11 mouse cellular contexts compared by ENCODE assay signal in genomic region chr6:89556566-89556965, GRCm38 (mm10). TPM values are rescaled to one million over a fixed set of nuclear protein-coding genes. Genes with fewer than 3 reads are reported as not detected.
DNase-seq lines count a peak whose midpoint lies in the region; ATAC-seq and TF ChIP-seq lines count a peak whose summit lies in the region.
"Had no signal": no experiment of that assay in that cellular context is flagged by ENCODE, and none has a peak within 500 bp of the region (broad histone marks: within the 10 kb centered on the region; RNA-seq: fewer than 3 reads in every experiment).

No protein-coding gene starts in this region.

- no peaks in the 10 kb centered on the region for H3K9me3 ChIP-seq in kidney, postnatal 0 days (replicated peaks; ENCODE audit: low read length)
- no peaks in the 10 kb centered on the region for H3K9me3 ChIP-seq in heart, embryonic 14.5 days (ENCODE audit: control insufficient read depth, low read length)
- no peaks in the 10 kb centered on the region for H3K9me3 ChIP-seq in midbrain, embryonic 14.5 days (ENCODE audit: control insufficient read depth, low read length)
- H3K9me3 ChIP-seq: embryonic facial prominence, embryonic 15.5 days had no signal

- no peaks in the 10 kb centered on the region for H3K79me2 ChIP-seq in heart, adult 2 months (replicated peaks; ENCODE audit: control insufficient read depth, insufficient read depth, low read length)

- no peak for ATAC-seq in kidney, postnatal 0 days (replicated peaks; ENCODE audit: low FRiP score, low read depth)
- ATAC-seq in heart, embryonic 14.5 days (ENCODE audit: insufficient number of reproducible peaks, insufficient read depth, low FRiP score, low read depth) = peak; percentile 85
- peak; percentile 46; the same call in 1 of the 2 replicates for ATAC-seq in midbrain, embryonic 14.5 days (ENCODE audit: low FRiP score, low TSS enrichment)
- ATAC-seq: CD4-positive, CD25-positive, alpha-beta regulatory T cell, adult 4 months; intestine, postnatal 0 days had no signal

- H3K4me1 ChIP-seq in kidney, postnatal 0 days (replicated peaks; ENCODE audit: insufficient read depth, low read length) = no peaks in the 10 kb centered on the region
- H3K4me1 ChIP-seq in heart, adult 2 months (ENCODE audit: control insufficient read depth, insufficient read depth, low read length) = peaks cover 5% of the 10 kb centered on the region; the same call in 1 of the 2 replicates
- peaks cover 25 to 44% of the 10 kb centered on the region in 2 experiments for H3K4me1 ChIP-seq in heart, embryonic 14.5 days (ENCODE audit: control insufficient read depth in 2 of 2, insufficient read depth in 2 of 2, low read length in 2 of 2)
- H3K4me1 ChIP-seq in midbrain, embryonic 14.5 days (ENCODE audit: control insufficient read depth, insufficient read depth, low read length) = peaks cover 6% of the 10 kb centered on the region; the same call in 1 of the 2 replicates

- DNase-seq in kidney, postnatal 0 days (ENCODE audit: low spot score) = peak; percentile 8
- DNase-seq in kidney, adult 11 months = no peak
- peak in 1 of 2 experiments; percentile 56 for DNase-seq in heart, adult 2 months
- DNase-seq in midbrain, embryonic 14.5 days = peak; percentile 39
- DNase-seq in ovary, postnatal 10 days (ENCODE audit: low spot score) = no peak
- no peak for DNase-seq in urinary bladder, adult 18-20 months (ENCODE audit: low spot score in 2 of 2)
- DNase-seq: lung, postnatal 36 days had no signal

- intact Hi-C loops in heart, adult 2 months (cut with DNase I) = loop anchor here (2.0 kb wide), 1 partner anchor 76 kb away; no protein-coding TSS in a partner anchor

- no peak overlapping the region for H3K4me2 ChIP-seq in kidney, postnatal 0 days (ENCODE audit: low read length)
- H3K4me2 ChIP-seq in heart, embryonic 14.5 days (ENCODE audit: low read length) = peak overlapping the region; percentile 30; the same call in 1 of the 2 replicates
- H3K4me2 ChIP-seq in midbrain, embryonic 14.5 days (ENCODE audit: low read length) = no peak overlapping the region
- H3K4me2 ChIP-seq: embryonic facial prominence, embryonic 15.5 days had no signal

- H3K36me3 ChIP-seq in kidney, postnatal 0 days (ENCODE audit: insufficient read depth, low read length) = no peaks in the 10 kb centered on the region
- H3K36me3 ChIP-seq in heart, adult 2 months (ENCODE audit: control insufficient read depth, insufficient read depth, low read length) = no peaks in the 10 kb centered on the region
- H3K36me3 ChIP-seq in heart, embryonic 14.5 days (ENCODE audit: control insufficient read depth, insufficient read depth, low read length) = no peaks in the 10 kb centered on the region
- no peaks in the 10 kb centered on the region for H3K36me3 ChIP-seq in midbrain, embryonic 14.5 days (ENCODE audit: control insufficient read depth, insufficient read depth, low read length)
- H3K36me3 ChIP-seq: embryonic facial prominence, embryonic 15.5 days had no signal

- TF ChIP-seq EP300 in heart, adult 2 months (IDR thresholded peaks at IDR 0.05; ENCODE audit: insufficient read depth, low read depth, low read length) = 0 out of 2 replicates have a peak, but pooled peaks have one; percentile 27

- no peak overlapping the region for H3K27ac ChIP-seq in kidney, postnatal 0 days
- H3K27ac ChIP-seq in heart, adult 2 months = peak overlapping the region; percentile 36; the same call in 1 of the 2 replicates
- H3K27ac ChIP-seq in heart, embryonic 14.5 days (replicated peaks in 1 of 2; ENCODE audit: control insufficient read depth in 1 of 2, insufficient read depth in 1 of 2, low read depth in 2 of 2, low read length in 2 of 2) = peak overlapping the region; percentile 75 to 85
- peak overlapping the region; percentile 52 for H3K27ac ChIP-seq in midbrain, embryonic 14.5 days (replicated peaks; ENCODE audit: low read depth, low read length)
- H3K27ac ChIP-seq: embryonic facial prominence, embryonic 15.5 days had no signal

- WGBS in kidney, postnatal 0 days = 36% methylated on average over 7 of the region's 7 CpGs
- WGBS in heart, adult 2 months = 29% methylated on average over 7 of the region's 7 CpGs
- 9% methylated on average over 7 of the region's 7 CpGs for WGBS in heart, embryonic 14.5 days
- WGBS in midbrain, embryonic 14.5 days = 35% methylated on average over 7 of the region's 7 CpGs

- peak; percentile 32; the same call in 1 of the 2 replicates for TF ChIP-seq CTCF in kidney, postnatal 0 days (IDR thresholded peaks at IDR 0.05; ENCODE audit: low read depth)
- TF ChIP-seq CTCF in heart, adult 2 months (IDR thresholded peaks at IDR 0.05) = peak; percentile 51

- no peak overlapping the region for H3K4me3 ChIP-seq in kidney, postnatal 0 days (replicated peaks; ENCODE audit: low read depth, low read length)
- H3K4me3 ChIP-seq in heart, adult 2 months = no peak overlapping the region
- H3K4me3 ChIP-seq in heart, embryonic 14.5 days (ENCODE audit: control insufficient read depth in 1 of 2, insufficient read depth in 1 of 2, low read depth in 1 of 2, low read length in 2 of 2) = no peak overlapping the region
- H3K4me3 ChIP-seq in midbrain, embryonic 14.5 days (replicated peaks; ENCODE audit: low read depth, low read length) = no peak overlapping the region
- H3K4me3 ChIP-seq: embryonic facial prominence, embryonic 15.5 days had no signal

- no peaks in the 10 kb centered on the region for H3K27me3 ChIP-seq in kidney, postnatal 0 days (ENCODE audit: insufficient read depth, low read length)
- H3K27me3 ChIP-seq in heart, adult 2 months (ENCODE audit: control insufficient read depth, insufficient read depth, low read length) = no peaks in the 10 kb centered on the region
- no peaks in the 10 kb centered on the region for H3K27me3 ChIP-seq in heart, embryonic 14.5 days (ENCODE audit: control insufficient read depth, insufficient read depth, low read length)
- no peaks in the 10 kb centered on the region for H3K27me3 ChIP-seq in midbrain, embryonic 14.5 days (ENCODE audit: control insufficient read depth, insufficient read depth, low read length)
- H3K27me3 ChIP-seq: embryonic facial prominence, embryonic 15.5 days had no signal

- TF ChIP-seq POLR2A in heart, adult 2 months (IDR thresholded peaks at IDR 0.05; ENCODE audit: insufficient read depth, low read depth, low read length) = no peak

- no peak overlapping the region for H3K9ac ChIP-seq in kidney, postnatal 0 days (ENCODE audit: low read depth, low read length)
- H3K9ac ChIP-seq in heart, adult 2 months (ENCODE audit: low read depth, low read length) = no peak overlapping the region
- peak overlapping the region; percentile 59; the same call in 1 of the 2 replicates for H3K9ac ChIP-seq in heart, embryonic 14.5 days (ENCODE audit: low read length)
- H3K9ac ChIP-seq in midbrain, embryonic 14.5 days (replicated peaks; ENCODE audit: low read length) = no peak overlapping the region
- H3K9ac ChIP-seq: embryonic facial prominence, embryonic 15.5 days had no signal

RNA-seq across cellular contexts. Expression of gene Chchd6, which starts 38.9 kb away (rescaled TPM):
- polyA plus RNA-seq in kidney, postnatal 0 days (2015; fragmentation: Nextera tagmentation; extraction: Ambion mirVana) = 57.2 and 63.2 TPM in 2 replicates
- total RNA-seq in heart, adult 2 months (2021) = 10 to 100 TPM in 1 of 2 experiments, 1 to 10 TPM in 1; 9.3 to 11.4 TPM
- polyA plus RNA-seq in heart, adult 2 months (2012; rRNA removed) = 25.1 and 28.8 TPM in 2 replicates
- 56.1 and 56.5 TPM in 2 replicates for polyA plus RNA-seq in heart, embryonic 14.5 days (2014; fragmentation: Nextera tagmentation; extraction: Ambion mirVana)
- 164 and 204 TPM in 2 replicates for polyA plus RNA-seq in midbrain, embryonic 14.5 days (2014; fragmentation: Nextera tagmentation; extraction: Ambion mirVana)

Comparison
In these comparisons a context has a peak if more than half of its experiments do, and no peak if none do; other contexts are left out.
1. DNase-seq: peak in kidney, postnatal 0 days (single experiment) and midbrain, embryonic 14.5 days (single experiment); none in kidney, adult 11 months (single experiment), ovary, postnatal 10 days (single experiment) and urinary bladder, adult 18-20 months (0 of 2).